Mouse (Mus musculus) layer of hippocampus, adult 2 months (tissue): ENCODE data around the gene Syt14. TPM values are rescaled to one million over a fixed set of nuclear protein-coding genes. Genes with fewer than 3 reads are reported as not detected.

Experiments
- DNase-seq, 2 experiments: peaks; one replicate each; pipeline ENCODE4 v3.0.0; 2022; ENCODE audit warnings: low spot score in 2 of 2
- H3K27ac ChIP-seq: fragments of 200-600 bp; 2 replicates; pipeline ENCODE4 v1.8.1; 2022
- H3K4me3 ChIP-seq: fragments of 200-600 bp; 2 replicates; pipeline ENCODE4 v1.8.1; 2022; ENCODE audit warnings: mild to moderate bottlenecking
- CTCF ChIP-seq: fragments of 200-600 bp; conservative IDR thresholded peaks from 2 replicates; pipeline ENCODE4 v1.8.1; 2022; ENCODE audit warnings: antibody characterized with exemption, mild to moderate bottlenecking, moderate library complexity
- total RNA-seq, 2 experiments: library from RNA; stranded (reverse); gene quantifications; 2 replicates each; pipeline ENCODE4 v1.2.3; 2021

The Syt14 gene
- total RNA-seq, 2 experiments from 2014 or later, result 26.6 to 31.1 TPM

DNA sequence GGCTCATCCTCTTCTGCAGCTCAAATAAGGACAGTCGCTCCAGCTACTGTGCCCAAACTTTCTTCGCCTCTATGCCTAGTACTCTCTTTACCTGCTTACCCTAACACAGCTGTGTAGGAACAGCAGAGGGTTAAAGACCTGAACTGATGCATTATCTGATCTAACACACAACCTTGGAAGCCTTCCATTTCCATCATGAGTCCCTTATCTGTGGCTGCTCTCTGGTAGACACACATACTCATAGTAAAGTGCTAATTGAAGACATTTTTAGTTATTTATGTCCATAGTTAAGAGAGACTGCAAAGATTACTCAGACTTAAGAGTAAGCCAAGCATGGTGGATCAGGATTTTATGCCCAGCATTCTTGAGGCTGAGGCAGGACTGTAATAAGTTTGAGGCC lies 23.2 kb downstream of the Syt14 start:
- H3K27ac ChIP-seq, result no peak overlapping the region
- no peak for TF ChIP-seq CTCF
- DNase-seq, result no peak
- H3K4me3 ChIP-seq, result no peak overlapping the region

DNA sequence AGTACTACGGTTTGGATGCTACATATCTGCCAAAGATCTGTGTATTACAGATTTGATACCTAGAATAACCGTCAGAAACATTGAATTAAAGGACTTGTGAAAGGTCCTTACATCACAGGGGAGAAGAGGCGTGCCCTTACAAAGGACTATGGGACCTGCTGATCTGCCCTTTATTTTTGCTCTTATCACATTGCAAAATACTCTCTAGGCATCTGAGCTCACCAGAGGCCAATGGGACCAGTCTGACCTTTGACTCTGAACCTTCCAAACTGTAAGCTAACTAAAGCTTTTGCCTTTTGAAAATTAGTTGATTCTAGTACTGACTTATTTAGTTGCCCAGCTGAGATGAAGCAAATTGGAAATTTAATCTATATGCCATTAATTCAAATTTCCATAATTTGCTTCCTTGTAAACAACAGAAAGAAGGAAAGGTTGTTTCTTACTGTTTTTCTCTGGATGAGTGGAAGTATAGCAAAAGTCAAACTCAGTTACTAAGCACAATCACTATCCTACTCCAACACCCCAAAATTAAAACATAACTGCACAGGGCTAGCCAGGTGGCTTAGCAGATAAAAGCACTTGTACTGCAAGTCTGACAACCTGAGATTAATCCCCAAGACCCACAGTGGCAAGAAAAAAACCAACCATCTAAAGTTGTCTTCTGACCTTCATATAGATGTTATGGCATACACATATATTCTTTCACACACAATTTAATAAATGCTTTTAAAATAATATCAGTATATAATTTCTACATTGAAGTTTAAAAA lies 24.4 kb downstream of the Syt14 start:
- Histone ChIP-seq H3K27ac (no peak overlapping the region), H3K4me3 (no peak overlapping the region)
- no peak for DNase-seq
- TF ChIP-seq CTCF, result no peak

DNA sequence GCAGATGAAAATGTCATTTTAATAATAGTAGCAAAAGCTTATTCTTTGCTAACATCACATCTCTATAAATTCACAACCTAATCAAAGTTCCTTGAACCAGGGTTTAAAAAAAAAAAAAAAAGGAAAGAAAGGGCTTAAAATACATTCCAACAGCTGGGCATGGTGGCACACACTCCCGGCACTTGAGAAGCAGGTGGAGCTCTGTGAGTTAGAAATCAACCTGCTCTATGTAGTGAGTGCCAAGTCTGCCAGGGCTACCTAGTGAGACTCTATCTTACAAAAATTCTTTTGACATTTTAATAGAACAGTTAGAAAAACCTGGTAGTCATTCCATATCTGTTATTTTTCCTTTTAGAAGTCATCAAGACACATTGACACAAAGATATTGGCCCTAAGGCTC lies 31.0 kb downstream of the Syt14 start:
- no peak for TF ChIP-seq CTCF
- peak overlapping the region; percentile 77 for H3K27ac ChIP-seq
- no peak for DNase-seq
- H3K4me3 ChIP-seq, result no peak overlapping the region

DNA sequence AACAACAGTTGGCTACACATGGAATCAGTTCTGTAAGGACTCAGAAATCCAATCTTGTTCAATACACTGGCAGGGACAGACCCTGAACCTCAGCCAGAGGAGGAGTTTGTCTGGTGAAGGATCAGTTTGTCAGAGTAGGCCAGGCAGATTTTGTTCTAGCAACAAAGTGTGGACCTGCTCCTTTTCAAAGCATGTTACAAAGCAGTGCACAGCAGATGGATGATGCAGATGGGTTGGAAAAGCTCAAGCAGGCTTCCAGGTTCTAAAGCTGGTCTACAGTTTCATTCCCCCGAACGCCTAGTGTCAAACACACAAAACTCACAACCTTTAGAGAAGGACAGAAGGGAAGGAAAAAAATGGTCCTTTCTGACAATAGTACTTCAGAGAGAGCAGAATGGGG lies 31.6 kb downstream of the Syt14 start:
- TF ChIP-seq CTCF, result no peak
- Histone ChIP-seq H3K27ac (peak overlapping the region; percentile 77), H3K4me3 (no peak overlapping the region)
- peak; percentile 61 to 67 for DNase-seq

DNA sequence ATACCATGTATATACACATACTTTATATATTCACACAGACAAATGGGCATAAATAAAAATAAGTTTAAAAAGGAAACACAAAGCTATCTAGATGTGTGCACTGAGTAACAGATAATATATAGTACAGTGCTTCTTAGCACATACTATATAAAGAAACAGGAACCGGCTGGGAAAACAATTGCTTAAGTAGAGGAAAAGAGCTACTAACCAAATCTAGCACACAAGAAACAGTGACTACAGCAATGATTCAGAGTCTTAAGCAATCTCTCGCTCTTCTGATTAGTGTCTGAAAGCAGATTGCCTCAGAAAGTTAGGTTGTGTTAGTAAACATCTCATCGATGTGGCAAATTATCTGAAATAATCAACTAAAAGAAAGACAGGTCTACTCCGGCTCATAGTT lies 33.3 kb downstream of the Syt14 start:
- DNase-seq, result no peak
- TF ChIP-seq CTCF, result no peak
- Histone ChIP-seq H3K27ac (peak overlapping the region; percentile 77; the same call in 1 of the 2 replicates), H3K4me3 (no peak overlapping the region)

DNA sequence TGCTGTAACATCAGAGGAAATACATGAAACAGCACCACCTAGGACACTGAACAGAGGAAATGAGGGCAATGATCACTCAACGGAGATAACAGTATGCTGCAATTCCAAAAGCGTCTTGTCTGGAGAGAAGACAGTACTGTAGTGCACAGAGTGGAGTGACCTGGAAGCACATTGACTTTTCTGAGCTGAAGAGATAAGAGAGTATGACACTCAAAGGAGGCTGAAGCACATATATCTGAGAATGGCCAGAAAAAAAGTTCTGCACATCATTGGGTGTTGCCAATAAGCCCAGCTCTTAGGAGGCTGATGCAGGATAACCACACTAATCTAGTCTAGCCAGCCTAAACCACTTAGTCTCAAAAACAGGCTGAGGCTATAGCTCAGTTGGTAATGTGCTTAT lies 34.0 kb downstream of the Syt14 start:
- TF ChIP-seq CTCF, result no peak
- Histone ChIP-seq H3K4me3 (no peak overlapping the region), H3K27ac (peak overlapping the region; percentile 7; the same call in 1 of the 2 replicates)
- no peak for DNase-seq

DNA sequence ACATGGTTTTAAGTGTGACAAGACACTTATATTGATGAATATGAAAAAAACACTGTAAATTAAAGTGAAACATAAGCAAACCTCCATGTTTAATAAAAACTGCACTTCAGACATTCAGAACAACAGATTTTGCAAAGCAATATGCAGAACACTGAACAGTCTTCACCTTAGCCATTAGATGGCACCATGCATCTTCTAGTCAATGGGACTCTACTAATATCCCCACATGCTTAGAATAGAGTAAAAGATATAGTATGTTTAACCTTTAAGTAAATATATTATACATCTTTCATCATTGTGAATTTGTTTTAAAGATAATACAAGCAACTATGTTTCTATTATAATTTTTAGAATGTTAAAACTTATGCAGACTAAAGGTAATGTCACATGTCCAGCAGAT lies 34.7 kb downstream of the Syt14 start:
- peak; percentile 88 for TF ChIP-seq CTCF
- DNase-seq, result no peak
- Histone ChIP-seq H3K27ac (no peak overlapping the region), H3K4me3 (no peak overlapping the region)

DNA sequence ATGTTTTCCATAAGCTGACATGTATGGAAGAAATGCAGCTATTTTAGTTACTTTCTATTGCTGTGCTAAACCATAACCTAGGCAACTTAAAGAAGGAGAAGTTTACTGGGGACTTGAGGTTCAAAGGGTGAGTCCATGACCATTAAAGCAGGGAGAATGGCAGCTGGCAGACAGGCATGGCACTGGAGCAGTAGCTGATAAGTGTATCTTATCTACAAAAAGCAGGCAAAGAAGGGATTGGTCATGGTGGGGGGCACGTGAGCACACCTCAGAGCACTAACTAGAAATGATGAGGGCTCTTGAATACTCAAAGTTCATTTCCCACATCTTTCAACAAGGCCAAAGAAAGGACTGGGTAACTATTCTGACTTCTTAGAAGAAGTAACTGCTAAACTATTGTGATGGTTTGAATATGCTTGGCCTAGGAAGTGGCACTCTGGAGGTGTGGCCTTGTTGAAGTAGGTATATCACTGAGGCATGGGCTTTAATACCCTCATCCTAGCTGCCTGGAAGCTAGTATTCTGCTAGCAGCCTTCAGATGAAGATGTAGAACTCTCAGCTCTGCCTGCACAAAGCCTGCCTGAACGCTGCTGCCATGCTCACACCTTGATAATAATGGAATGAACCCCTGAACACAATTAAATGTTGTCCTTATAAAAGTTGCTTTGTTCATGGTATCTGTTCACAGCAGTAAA lies 41.2 kb downstream of the Syt14 start:
- H3K4me3 ChIP-seq, result no peak overlapping the region
- no peak overlapping the region for H3K27ac ChIP-seq
- no peak for DNase-seq
- TF ChIP-seq CTCF, result no peak

DNA sequence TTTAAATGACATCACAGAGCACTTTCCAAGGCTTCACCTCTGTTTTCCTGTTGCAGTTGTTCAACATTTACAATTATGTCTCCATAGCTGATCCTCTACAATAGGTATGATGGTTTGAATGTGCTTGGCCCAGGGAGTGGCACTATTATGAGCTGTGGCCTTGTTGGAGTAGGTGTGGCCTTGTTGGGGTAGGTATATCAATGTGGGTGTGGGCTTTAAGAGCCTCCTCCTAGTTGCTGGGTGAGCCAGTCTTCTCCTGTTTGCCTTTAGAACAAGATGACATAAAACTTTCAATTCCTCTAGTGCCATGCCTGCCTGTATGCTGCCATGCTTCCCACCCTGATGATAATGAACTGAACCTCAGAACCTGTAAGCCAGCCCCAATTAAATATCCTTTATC lies 42.1 kb downstream of the Syt14 start:
- DNase-seq, result no peak
- H3K4me3 ChIP-seq, result no peak overlapping the region
- TF ChIP-seq CTCF, result no peak
- H3K27ac ChIP-seq, result no peak overlapping the region

DNA sequence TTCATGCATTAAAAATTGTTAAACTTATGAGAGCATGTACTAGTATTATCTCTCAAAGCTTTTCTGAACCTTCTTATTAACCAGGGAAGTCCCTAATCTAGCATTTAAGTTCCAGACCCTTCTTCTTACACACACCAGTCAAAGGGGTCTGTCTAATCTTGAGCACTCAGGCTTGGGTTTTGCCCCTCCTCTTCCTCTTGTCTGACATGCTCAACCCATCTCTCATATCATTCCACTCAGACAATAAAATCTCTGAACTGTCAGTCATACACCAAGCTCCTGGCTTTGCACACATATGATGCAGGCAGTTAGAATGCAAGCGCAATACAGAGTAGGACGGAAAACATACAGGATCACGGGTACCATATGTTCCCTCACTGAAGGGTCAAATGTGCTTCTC lies 48.4 kb downstream of the Syt14 start:
- no peak for TF ChIP-seq CTCF
- H3K4me3 ChIP-seq, result no peak overlapping the region
- no peak for DNase-seq
- H3K27ac ChIP-seq, result no peak overlapping the region

DNA sequence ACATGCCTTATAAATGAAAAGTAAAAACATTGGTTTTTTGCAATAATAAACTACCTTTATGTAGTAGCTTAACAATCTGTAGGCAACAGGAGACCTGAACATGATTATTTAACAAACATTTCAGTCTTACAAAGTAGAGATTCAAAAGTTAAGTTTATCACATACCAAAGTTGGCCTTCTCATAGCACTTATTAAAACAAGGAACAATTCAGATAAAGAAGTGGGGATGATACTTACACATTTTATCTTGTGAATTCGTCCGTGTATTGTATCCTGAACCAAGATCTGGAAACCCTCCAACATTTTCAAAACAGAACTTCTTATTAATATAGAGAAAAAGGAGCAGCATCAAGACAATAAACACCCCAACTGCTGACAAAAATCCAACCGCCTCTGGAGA lies 49.1 kb downstream of the Syt14 start:
- no peak for TF ChIP-seq CTCF
- Histone ChIP-seq H3K27ac (no peak overlapping the region), H3K4me3 (no peak overlapping the region)
- DNase-seq, result no peak

DNA sequence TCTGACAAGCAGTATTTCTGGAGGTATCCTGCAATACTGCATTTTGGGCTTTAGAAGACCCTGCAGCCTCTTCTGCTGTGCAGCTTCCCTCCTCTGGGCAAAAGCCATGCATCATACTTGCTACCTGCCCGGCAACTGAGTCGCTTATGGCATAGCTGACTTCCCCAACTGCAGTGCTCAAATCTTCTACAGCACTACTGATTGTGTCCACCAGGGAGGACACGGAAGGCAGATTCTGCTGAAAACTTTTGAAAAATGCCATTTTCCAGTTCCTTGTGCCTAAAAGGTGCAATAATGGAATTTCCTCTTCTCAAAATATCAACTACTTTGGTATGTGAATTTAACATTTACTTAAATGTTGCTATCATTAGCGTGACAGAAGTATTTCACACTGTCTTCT lies 51.2 kb downstream of the Syt14 start:
- Histone ChIP-seq H3K27ac (no peak overlapping the region), H3K4me3 (no peak overlapping the region)
- DNase-seq, result no peak
- peak; percentile 61 for TF ChIP-seq CTCF

DNA sequence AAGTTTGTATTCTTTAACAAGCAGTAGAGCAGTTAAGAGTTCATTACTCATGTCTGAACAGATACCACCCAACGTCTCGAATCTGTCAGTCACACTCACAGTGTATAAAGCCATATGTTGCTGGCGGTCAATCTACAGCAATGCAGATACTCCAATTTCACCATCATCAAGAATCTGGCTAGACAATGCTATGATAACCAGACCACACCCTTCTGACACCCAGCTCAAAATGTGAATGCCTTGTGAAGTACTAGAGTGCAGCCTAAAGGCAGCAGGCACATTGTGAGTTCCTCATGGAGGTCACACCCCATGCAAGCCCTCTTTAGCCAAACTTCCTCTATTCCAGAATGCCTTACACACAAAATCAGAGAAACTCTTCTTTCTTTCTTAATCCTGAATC lies 53.9 kb downstream of the Syt14 start:
- no peak overlapping the region for H3K4me3 ChIP-seq
- no peak for DNase-seq
- no peak for TF ChIP-seq CTCF

DNA sequence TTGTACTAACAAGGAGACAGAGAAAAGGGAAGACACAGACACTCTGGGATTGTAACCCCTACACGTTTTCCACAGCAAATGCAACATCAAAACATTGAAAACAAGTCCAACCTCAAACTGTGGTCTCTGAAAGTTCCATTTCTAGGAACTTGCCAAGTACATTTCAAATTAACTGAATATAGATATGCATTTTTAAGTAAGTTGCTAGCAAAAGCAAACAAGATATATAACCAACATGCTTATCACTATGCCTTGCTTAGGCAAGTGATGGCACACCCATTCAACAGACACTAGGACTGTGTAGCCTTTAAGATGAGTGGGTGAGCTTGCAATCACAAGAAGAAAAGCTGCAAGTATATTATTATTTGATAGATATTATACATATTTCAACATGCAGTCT lies 54.5 kb downstream of the Syt14 start:
- no peak overlapping the region for H3K4me3 ChIP-seq
- H3K27ac ChIP-seq, result no peak overlapping the region
- no peak for TF ChIP-seq CTCF
- no peak for DNase-seq

More for the DNA sequence above, 53.9 kb downstream of the Syt14 start:
- H3K27ac ChIP-seq, result no peak overlapping the region
